Mouse (Mus musculus): ENCODE results near the gene BC025446.

- no peak for TF ChIP-seq CTCF (IDR thresholded peaks at IDR 0.05)
- TF ChIP-seq POLR2A (IDR thresholded peaks at IDR 0.05; ENCODE audit: insufficient read depth, low read depth, low read length): no peak
- no peak for TF ChIP-seq EP300 (IDR thresholded peaks at IDR 0.05; ENCODE audit: insufficient read depth, low read depth, low read length)
Measured at GRCm38 (mm10) chr15:75215778-75216691, at the start of gene BC025446.

Data from heart, adult 2 months (tissue).